Mouse (Mus musculus) yolk sac, embryonic 10.5 days (tissue): ENCODE results near the gene Micall2.
A peak's percentile ranks its signal among the peaks of the same experiment; 100 is the strongest.

Experiments
- DNase-seq: peaks from one replicate; pipeline ENCODE4 v3.0.0-alpha.2; 2017; ENCODE audit warnings: low spot score

The Micall2 gene

DNA sequence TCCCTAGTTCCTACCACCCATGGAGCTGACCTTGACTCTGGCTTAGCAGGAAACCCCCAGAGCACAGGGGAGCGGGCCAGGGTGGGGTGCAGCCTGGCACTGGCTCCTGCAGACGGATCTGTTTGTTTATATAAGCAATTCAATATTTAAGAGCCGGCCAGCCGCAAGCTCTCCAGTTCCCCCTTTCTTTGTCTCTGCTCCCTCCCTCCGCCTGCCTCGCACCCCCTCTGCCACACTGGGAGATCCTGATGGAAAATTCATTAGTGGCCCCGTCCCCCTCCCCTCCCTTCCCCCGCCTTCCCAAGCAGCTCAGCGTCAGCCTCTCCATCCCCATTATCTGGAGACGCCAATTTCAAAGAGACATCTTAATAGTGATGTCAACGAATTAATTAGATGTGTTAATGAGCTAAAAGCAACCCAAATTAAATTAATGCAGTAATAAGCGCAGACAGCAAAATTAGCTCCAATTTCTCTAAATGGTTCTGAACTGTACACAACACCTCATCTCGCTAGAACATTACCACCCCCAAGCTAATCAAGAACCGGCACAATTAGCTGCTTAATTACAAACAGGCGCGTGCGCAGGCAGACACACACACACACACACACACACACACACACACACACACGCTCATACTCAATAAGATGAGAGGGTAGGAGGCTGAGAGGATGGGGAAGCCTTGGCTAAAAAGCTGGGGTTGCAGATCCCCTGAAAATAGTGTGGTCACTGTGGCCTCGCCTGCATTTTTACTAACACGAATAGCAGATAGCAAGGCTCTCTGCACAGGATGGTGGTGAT is 54.1 kb downstream of the Micall2 start:
- DNase-seq: no peak

DNA sequence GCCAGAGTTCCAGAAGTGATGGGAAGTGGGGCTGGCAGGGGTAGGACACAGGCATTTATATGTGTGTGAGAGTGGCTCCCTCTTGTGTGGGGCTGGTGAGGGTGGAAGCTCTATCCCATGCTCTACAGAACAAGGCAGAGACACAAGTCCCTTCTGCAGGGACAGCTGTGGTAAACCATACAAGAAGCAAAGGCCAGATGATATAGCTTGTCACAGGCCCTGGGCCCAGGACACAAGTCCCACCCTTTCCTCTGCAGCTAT is 60.5 kb downstream of the Micall2 start:
- no peak for DNase-seq

DNA sequence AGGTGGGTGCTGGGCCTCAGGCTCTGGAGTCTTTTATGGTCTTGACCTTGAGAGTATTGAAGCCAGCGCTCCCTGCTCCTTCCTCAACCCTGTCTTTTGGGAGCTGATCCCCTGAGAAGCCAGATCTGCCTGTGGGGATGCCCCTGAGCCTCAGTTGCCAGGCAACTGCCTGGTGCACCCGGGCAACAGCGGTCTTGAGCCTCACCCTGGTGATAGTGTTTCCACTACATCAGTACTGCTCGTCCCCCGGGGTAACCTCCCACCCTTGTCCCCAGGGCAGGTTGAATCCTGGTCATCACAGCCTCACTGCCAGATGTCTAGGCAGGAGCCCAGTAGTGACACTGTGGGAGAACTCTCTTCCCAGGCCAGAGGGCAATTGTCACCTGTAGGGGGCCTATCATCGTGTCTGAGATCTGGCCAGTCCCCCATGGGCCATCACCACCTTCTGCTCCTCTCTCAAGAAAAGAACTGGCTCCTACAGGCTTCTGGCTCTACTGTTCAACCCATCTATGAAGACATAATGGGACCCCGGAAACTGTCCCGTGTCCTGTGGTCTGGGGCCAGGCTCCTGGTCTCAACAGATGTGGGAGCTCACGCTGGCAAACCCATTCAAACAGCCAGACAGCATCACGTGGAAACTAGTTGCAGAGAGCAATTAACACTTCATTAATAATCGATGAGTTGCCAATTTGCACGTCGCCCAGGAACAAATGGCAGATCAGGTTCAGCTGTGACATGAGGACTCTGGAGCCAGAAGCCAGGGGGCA is 61.0 kb downstream of the Micall2 start:
- no peak for DNase-seq

DNA sequence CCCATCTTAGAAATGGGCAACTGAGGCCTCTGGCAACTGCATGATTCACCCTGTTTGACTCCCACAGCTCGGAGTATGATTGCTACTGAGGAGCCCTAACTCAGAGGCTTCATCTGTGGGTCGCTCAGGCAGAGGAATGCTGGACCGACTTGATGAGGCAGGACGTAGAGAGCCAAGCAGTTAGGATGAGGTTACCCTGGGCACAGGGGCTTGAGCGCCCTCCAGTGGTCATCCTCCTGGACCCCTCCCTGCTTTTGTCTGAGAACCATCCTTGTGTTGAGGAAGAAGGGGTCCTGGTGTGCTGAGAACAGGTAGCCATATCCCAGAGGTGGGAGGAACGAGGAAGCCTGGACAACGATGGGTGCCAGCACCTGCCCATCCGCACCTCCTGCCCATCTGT is 66.8 kb downstream of the Micall2 start:
- DNase-seq: no peak

DNA sequence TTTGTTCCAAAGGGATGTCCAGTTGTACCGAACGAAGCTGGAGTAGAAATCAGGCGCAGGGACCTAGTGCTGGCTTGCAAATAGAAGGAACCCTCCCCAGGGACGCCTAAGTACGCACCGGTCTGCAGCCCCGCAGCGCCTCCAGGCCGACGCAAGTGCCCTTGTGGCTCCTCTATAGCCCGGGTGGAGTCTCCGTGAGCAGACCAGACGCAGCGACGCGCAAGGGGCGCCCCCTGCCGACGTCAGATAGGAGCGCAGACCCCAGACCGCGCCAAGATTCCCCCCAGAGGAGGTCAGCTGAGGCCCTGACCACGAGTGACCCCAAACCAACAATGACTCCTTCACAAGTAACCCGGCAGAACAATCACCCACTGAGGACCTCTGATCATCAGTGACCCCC is 67.6 kb downstream of the Micall2 start:
- DNase-seq: peak; percentile 48

DNA sequence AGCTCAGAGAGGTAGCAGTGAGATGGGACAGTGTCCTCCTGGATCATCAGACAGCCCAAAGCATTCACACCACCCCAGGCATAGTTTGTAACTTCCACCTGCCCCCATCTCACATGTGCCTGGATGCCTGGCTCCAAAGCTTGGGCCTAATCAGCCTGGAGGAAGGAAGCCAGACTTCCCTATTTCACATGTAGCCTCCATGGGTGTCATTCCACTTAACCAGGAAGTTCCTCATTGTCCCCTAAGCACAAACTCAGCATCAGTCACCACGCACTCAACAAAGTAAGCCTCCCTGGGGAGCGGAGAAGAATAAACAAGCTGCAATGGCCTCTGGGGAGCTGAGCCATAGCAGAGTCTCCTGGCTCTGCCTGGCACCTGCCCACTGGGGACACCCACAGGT is 69.6 kb downstream of the Micall2 start:
- no peak for DNase-seq

DNA sequence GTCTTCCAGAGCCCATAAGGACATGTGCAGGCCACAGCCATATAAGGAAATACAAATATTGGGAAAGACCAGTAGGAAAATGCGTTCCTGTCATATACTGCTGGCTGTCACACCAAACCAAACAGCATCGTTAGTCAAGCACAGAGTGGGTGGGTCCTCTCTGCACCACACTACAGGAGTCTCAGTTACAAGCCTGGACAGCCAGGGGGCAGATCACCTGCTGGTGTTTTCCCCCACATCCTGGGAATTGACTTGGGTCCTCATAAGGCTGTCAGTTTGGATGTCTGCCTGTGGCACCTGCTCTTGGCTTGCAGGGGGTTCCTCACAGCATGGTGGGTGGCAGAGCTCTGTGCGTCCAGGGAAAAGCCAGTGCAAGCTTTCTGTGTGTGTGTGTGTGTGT is 70.8 kb downstream of the Micall2 start:
- DNase-seq: no peak

DNA sequence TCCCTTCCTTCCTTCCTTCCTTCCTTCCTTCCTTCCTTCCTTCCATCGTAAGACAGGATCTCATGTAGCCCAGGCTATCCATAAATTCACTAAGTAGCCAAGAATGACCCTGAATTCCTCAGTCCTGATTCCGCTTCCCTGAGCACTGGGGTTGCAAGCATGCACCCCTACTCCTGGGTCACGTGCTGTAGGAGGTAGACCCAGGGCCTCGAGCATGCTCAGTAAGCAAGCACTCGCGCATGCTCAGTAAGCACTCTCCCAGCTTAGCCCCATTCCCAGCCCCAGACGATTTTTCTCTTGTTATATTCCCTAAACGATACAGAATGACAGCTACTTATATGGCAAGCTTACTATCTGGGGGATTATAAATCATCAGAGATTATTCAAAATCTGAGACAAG is 74.4 kb downstream of the Micall2 start:
- DNase-seq: no peak

DNA sequence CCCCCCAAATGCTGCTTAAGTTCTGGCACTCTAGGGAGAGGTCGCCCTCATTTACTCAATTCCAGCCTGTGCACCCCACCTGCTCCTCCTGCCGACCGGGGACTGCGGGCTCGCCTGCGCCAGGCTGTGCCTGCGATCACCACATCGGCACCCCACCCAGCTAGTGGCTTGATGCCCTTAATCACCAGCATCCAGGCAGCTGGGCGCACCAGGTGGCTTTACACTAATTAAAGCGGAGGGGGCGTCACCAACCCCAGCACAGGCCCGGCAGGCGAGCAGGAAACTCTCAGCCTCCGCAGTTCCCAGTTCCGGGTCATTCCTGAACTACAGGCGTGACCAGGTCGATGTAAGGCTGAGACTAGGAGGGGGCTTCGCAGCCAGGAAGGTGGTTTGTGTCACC is 76.8 kb downstream of the Micall2 start:
- no peak for DNase-seq

DNA sequence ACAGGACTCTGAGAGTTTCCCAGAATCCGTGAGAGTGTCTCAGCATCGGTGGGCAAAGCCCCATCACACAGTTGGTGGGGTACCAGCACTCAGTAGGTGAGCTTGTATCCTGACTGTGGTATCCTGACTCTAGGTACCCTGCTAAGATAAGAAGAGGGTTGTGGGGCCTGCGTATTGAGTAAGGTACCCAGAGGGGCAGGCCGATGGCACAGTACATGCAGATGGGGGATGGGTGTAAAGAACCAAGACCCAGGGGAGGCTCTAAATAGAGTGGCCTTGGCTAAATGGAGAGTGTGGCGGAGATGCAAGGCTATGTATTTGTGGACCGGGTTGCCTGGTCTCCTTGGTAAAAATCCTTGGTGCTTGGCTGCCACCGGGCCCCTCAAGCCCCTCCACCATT is 77.3 kb downstream of the Micall2 start:
- no peak for DNase-seq

DNA sequence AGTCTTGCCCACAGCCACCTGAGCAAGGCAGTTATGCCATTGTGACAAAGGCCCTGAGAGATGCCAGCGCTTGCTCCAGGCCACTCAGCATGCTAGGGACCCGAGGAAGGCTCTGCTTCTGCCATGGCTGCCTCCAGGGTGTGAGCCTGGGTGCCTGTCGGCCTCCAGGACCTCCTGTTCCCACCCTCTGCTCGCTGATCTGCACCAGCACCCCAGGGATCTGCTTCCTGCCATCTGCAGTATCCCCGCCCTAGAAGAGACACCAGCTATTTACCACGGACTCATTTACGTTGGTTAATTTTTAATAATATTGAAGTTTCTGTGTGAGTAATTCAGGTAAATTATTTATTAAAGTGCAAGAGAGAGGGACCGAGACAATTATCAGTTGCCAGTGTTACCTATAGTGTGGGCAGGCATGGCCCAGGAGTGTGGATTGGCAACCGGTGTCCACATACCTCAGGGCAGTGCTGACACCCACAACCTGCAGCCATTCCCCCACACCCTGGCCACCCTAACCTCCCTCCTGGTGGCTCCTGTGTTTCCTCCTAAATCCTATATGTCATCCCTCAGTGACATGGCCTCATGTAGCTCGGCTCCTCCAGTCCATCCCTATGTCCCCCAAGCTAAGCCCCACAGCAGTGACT is 78.1 kb downstream of the Micall2 start:
- DNase-seq: no peak
